9 mouse cellular contexts compared by ENCODE assay signal in the genomic region with DNA sequence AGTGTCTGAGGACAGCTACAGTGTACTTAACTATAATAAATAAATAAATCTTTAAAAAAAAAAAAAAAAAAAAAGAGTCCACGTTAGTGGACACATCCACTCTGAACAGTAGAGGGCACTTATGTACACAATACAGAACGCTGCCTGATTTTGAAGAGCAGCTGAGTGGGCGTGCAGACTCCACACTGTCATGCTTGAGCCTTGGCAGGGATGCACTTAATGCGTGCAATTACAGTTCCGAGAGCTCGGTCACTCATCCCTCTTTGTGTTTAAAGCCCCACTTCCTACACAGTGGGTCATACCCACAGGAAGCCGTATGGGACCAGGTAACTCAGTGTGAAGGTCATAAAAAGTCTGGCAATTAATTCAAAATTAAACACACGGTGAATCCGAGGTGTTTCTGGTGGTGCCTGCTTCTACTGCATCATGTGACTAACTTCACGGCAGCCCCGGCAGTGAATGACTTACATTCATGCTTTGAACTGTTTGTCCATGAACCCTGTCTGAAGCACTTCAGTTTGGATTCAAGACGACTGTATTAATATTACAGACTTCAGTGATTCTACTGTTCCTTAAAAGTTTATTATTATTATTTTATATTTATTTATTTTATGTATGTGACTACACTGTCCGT. TPM values are rescaled to one million over a fixed set of nuclear protein-coding genes. Genes with fewer than 3 reads are reported as not detected.
A peak's percentile ranks its signal among the peaks of the same experiment; 100 is the strongest.
DNase-seq lines count a peak whose midpoint lies in the region; ATAC-seq and TF ChIP-seq lines count a peak whose summit lies in the region.
"Had no signal": no experiment of that assay in that cellular context is flagged by ENCODE, and none has a peak within 500 bp of the region (broad histone marks: within the 10 kb centered on the region; RNA-seq: fewer than 3 reads in every experiment).

No protein-coding gene starts in this region.

- no peaks in the 10 kb centered on the region for H3K4me1 ChIP-seq in cerebellum, adult 2 months (ENCODE audit: control insufficient read depth, insufficient read depth, low read length)
- H3K4me1 ChIP-seq in midbrain, embryonic 11.5 days (ENCODE audit: control insufficient read depth, insufficient read depth, low read length): no peaks in the 10 kb centered on the region
- no peaks in the 10 kb centered on the region for H3K4me1 ChIP-seq in midbrain, embryonic 10.5 days

- peak in 1 of 2 experiments; percentile 20 for DNase-seq in cerebellum, adult 2 months
- no peak for DNase-seq in cerebellum, adult 11 months
- DNase-seq in midbrain, embryonic 11.5 days (ENCODE audit: low spot score, missing footprints): peak; percentile 84
- no peak for DNase-seq in midbrain, embryonic 10.5 days (ENCODE audit: low spot score)
- DNase-seq in frontal cortex, postnatal 14 days (ENCODE audit: low spot score in 2 of 2): peak; percentile 16
- peak; percentile 60 to 82 for DNase-seq in left cerebral cortex, postnatal 14 days (ENCODE audit: low spot score in 2 of 2)
- peak; percentile 60 to 70 for DNase-seq in right cerebral cortex, postnatal 10 days (ENCODE audit: low spot score in 2 of 2)
- no peak for DNase-seq in thymus, postnatal 10 days (ENCODE audit: low spot score in 2 of 2)

- 35% methylated on average over 13 of the region's 13 CpGs for WGBS in cerebellum, adult 2 months
- WGBS in midbrain, embryonic 11.5 days: 86% methylated on average over 13 of the region's 13 CpGs
- 88% methylated on average over 13 of the region's 13 CpGs for WGBS in midbrain, embryonic 10.5 days

- H3K36me3 ChIP-seq in midbrain, embryonic 11.5 days (ENCODE audit: control insufficient read depth, insufficient read depth, low read length): no peaks in the 10 kb centered on the region
- no peaks in the 10 kb centered on the region for H3K36me3 ChIP-seq in midbrain, embryonic 10.5 days
- H3K36me3 ChIP-seq: G1E had no signal

- H3K4me2 ChIP-seq in midbrain, embryonic 11.5 days: no peak overlapping the region

- H3K4me3 ChIP-seq in cerebellum, adult 2 months (replicated peaks; ENCODE audit: insufficient read depth, low read depth, low read length): no peak overlapping the region
- H3K4me3 ChIP-seq in midbrain, embryonic 11.5 days (ENCODE audit: low read depth, low read length): no peak overlapping the region
- no peak overlapping the region for H3K4me3 ChIP-seq in midbrain, embryonic 10.5 days

- peak; percentile 29; the same call in 1 of the 2 replicates for TF ChIP-seq CTCF in cerebellum, adult 2 months (IDR thresholded peaks at IDR 0.05; ENCODE audit: borderline replicate concordance, insufficient read depth, low read depth, low read length)

- no peaks in the 10 kb centered on the region for H3K27me3 ChIP-seq in cerebellum, adult 2 months (ENCODE audit: control insufficient read depth, insufficient read depth, low read length)
- H3K27me3 ChIP-seq in midbrain, embryonic 11.5 days (ENCODE audit: control insufficient read depth, insufficient read depth, low read length): no peaks in the 10 kb centered on the region
- no peaks in the 10 kb centered on the region for H3K27me3 ChIP-seq in midbrain, embryonic 10.5 days (ENCODE audit: low read depth, poor library complexity, severe bottlenecking)

- H3K9me3 ChIP-seq in midbrain, embryonic 11.5 days (ENCODE audit: control insufficient read depth, low read length): no peaks in the 10 kb centered on the region
- H3K9me3 ChIP-seq in midbrain, embryonic 10.5 days (replicated peaks): no peaks in the 10 kb centered on the region

- no peak for TF ChIP-seq POLR2A in cerebellum, adult 2 months (IDR thresholded peaks at IDR 0.05; ENCODE audit: borderline replicate concordance, insufficient read depth, low read length)

- intact Hi-C loops in left cerebral cortex, postnatal 14 days (cut with DNase I): no loop called here

- H3K9ac ChIP-seq in midbrain, embryonic 11.5 days (ENCODE audit: low read length): no peak overlapping the region

- ATAC-seq in midbrain, embryonic 11.5 days (ENCODE audit: low FRiP score): peak; percentile 11; the same call in 1 of the 2 replicates

- no peak overlapping the region for H3K27ac ChIP-seq in cerebellum, adult 2 months (ENCODE audit: insufficient read depth, low read length)
- H3K27ac ChIP-seq in midbrain, embryonic 11.5 days (ENCODE audit: low read depth, low read length): no peak overlapping the region
- H3K27ac ChIP-seq in midbrain, embryonic 10.5 days (replicated peaks): no peak overlapping the region

RNA-seq across cellular contexts. Expression of a gene that starts 28.3 kb away (rescaled TPM):
- polyA plus RNA-seq in cerebellum, adult 2 months (2012; rRNA removed): 48.4 and 50.4 TPM in 2 replicates
- polyA plus RNA-seq in midbrain, embryonic 11.5 days (2014; fragmentation: Nextera tagmentation; extraction: Ambion mirVana): 26.9 and 31.6 TPM in 2 replicates
- 34.6 and 35.7 TPM in 2 replicates for polyA plus RNA-seq in midbrain, embryonic 10.5 days (2016; fragmentation: Nextera tagmentation; extraction: Ambion mirVana)
- total RNA-seq in left cerebral cortex, postnatal 14 days (2021): 10 to 100 TPM; 39.6 to 40.8 TPM

Comparison
In these comparisons a context has a peak if more than half of its experiments do, and no peak if none do; other contexts are left out.
1. DNase-seq: peak in midbrain, embryonic 11.5 days (single experiment), frontal cortex, postnatal 14 days (2 of 2), left cerebral cortex, postnatal 14 days (2 of 2) and right cerebral cortex, postnatal 10 days (2 of 2); none in cerebellum, adult 11 months (single experiment), midbrain, embryonic 10.5 days (single experiment) and thymus, postnatal 10 days (0 of 2).